Mouse (Mus musculus) midbrain, embryonic 14.5 days (tissue): ENCODE results near the gene Tcte2. TPM values are rescaled to one million over a fixed set of nuclear protein-coding genes. Genes with fewer than 3 reads are reported as not detected.
A peak's percentile ranks its signal among the peaks of the same experiment; 100 is the strongest.
"Not testable (repeated sequence)": the region's sequence is repeated elsewhere in the genome, so short reads cannot be mapped to it uniquely, and the experiment has no call there.

Source experiments
- ATAC-seq: fragments of 200-750 bp; cut with Nextera tagmentation; 2 replicates; pipeline ENCODE4 v1.8.0; 2017; ENCODE audit warnings: moderate number of reproducible peaks, moderate library complexity; ENCODE audit not compliant: low FRiP score, low TSS enrichment
- DNase-seq: peaks from one replicate; pipeline ENCODE4 v3.0.0-alpha.2; 2015
- H3K27ac ChIP-seq: fragments of 300-500 bp; sonication (generic); replicated peaks from 2 replicates; pipeline ENCODE4 v1.5.1; 2014; ENCODE audit warnings: mild to moderate bottlenecking, low read depth, low read length, moderate library complexity
- H3K27me3 ChIP-seq: fragments of 300-500 bp; sonication (generic); 2 replicates; pipeline ENCODE4 v1.6.1; 2014; ENCODE audit warnings: low read length, control low read depth, mixed read lengths; ENCODE audit not compliant: control insufficient read depth, insufficient read depth
- H3K36me3 ChIP-seq: fragments of 300-500 bp; sonication (generic); 2 replicates; pipeline ENCODE4 v1.6.1; 2014; ENCODE audit warnings: low read length, control low read depth; ENCODE audit not compliant: control insufficient read depth, insufficient read depth
- H3K4me1 ChIP-seq: fragments of 300-500 bp; sonication (generic); 2 replicates; pipeline ENCODE4 v1.6.1; 2014; ENCODE audit warnings: mild to moderate bottlenecking, antibody characterized with exemption, low read length, control low read depth; ENCODE audit not compliant: control insufficient read depth, insufficient read depth
- H3K4me2 ChIP-seq: fragments of 300-500 bp; sonication (generic); 2 replicates; pipeline ENCODE4 v1.6.1; 2014; ENCODE audit warnings: mild to moderate bottlenecking, low read length, moderate library complexity
- H3K4me3 ChIP-seq: fragments of 300-500 bp; sonication (generic); replicated peaks from 2 replicates; pipeline ENCODE4 v1.5.1; 2014; ENCODE audit warnings: low read depth, low read length
- H3K9ac ChIP-seq: fragments of 300-500 bp; sonication (generic); replicated peaks from 2 replicates; pipeline ENCODE4 v1.6.1; 2014; ENCODE audit warnings: mild to moderate bottlenecking, low read length, moderate library complexity
- H3K9me3 ChIP-seq: fragments of 300-500 bp; sonication (generic); 2 replicates; pipeline ENCODE4 v1.6.1; 2016; ENCODE audit warnings: low read length, control low read depth, mixed read lengths; ENCODE audit not compliant: control insufficient read depth
- WGBS: fragments of 180-500 bp; shearing (Covaris S2); extraction: QIAGEN DNeasy Blood & Tissue Kit; methylation state at CpG from one replicate; pipeline ENCODE4 v1.1.7; 2014; 5-methylcytosine and 5-hydroxymethylcytosine counted together
- polyA plus RNA-seq: library from polyadenylated mRNA; unstranded; fragments of >200 nt; fragmentation: Nextera tagmentation; extraction: Ambion mirVana; gene quantifications from 2 replicates; pipeline ENCODE4 v1.2.1, GENCODE M21; 2014

Tcte2 gene
- polyA plus RNA-seq, result 23.0 and 31.0 TPM in 2 replicates

DNA sequence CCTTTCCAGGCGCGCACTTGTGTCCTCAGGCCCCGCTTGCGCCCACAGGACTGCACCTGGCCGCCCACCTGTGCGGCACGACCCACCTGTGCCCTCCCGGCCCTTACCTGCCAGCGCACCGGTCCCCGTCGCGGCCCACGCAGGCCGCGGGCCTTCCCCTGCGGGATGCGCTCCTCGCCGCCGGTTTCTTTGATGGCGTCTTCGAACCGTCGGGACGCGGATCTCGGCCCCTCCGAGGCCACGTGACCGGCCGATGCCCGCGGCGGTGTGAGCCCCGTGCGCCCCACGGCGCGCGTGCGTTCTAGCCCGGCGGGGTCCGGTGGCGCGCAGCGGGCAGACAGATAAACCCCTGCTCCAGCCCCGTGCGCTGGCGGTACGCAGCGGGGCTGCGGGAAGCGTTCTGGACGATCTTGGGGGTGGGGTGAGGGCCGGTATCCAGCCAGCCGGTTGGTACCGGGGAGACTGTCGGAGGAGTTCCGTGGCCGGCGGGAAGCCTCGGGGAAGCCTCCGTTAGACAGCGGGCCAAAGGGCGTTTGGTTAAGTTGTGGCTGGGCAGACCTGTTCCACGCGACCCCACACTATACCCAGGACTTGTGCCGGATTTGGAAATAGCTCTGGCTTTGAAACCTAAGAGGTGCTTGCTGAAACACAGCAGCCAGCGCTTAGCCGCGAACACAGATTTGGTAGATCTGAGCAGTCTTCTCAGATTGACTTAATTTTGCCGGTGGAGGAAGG, at the start of gene Tcte2:
Gene Tcte2, minus strand, starts transcription at position 647 of the 735 bp plus-strand sequence.
- H3K4me2 ChIP-seq, result peak within 1 kb of the TSS; percentile 78
- DNase-seq, result peak; percentile 79
- no peaks in the 10 kb centered on the region for H3K27me3 ChIP-seq
- WGBS, result under 1% methylated on average over 74 of the region's 74 CpGs
- H3K9me3 ChIP-seq, result no peaks in the 10 kb centered on the region
- no peaks in the 10 kb centered on the region for H3K36me3 ChIP-seq
- ATAC-seq, result peak; percentile 36
- H3K4me3 ChIP-seq, result peak within 1 kb of the TSS; percentile 98
- peak within 1 kb of the TSS; percentile 99 for H3K27ac ChIP-seq
- peaks cover 24% of the 10 kb centered on the region for H3K4me1 ChIP-seq
- H3K9ac ChIP-seq, result peak within 1 kb of the TSS; percentile 98

DNA sequence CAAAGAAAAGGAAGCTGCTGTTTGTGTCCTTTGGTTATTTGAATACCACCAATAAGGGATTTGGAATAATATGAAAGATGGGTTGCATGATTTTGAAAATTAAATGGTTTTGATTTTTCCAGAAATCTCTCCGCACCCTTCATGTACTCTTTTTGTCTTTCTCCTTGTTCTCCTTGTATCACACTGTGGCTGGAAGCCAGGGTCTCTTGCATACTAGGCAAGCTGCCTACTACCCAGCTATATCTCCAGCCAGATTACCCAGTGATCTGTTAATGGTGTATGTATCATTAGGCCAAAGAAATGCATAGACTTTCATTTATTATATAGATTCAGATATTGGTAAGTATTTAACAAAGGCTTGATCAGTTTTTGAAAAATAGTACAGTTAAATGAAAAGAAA, 44.4 kb upstream of the Tcte2 start:
- H3K4me2 ChIP-seq, result no peak overlapping the region
- H3K9ac ChIP-seq, result no peak overlapping the region
- H3K9me3 ChIP-seq, result no peaks in the 10 kb centered on the region
- H3K36me3 ChIP-seq, result peaks cover 50% of the 10 kb centered on the region
- WGBS, result 95% methylated on average over 1 of the region's 1 CpGs
- no peak for ATAC-seq
- no peak overlapping the region for H3K4me3 ChIP-seq
- H3K27me3 ChIP-seq, result no peaks in the 10 kb centered on the region
- H3K4me1 ChIP-seq, result no peaks in the 10 kb centered on the region
- H3K27ac ChIP-seq, result no peak overlapping the region
- no peak for DNase-seq

DNA sequence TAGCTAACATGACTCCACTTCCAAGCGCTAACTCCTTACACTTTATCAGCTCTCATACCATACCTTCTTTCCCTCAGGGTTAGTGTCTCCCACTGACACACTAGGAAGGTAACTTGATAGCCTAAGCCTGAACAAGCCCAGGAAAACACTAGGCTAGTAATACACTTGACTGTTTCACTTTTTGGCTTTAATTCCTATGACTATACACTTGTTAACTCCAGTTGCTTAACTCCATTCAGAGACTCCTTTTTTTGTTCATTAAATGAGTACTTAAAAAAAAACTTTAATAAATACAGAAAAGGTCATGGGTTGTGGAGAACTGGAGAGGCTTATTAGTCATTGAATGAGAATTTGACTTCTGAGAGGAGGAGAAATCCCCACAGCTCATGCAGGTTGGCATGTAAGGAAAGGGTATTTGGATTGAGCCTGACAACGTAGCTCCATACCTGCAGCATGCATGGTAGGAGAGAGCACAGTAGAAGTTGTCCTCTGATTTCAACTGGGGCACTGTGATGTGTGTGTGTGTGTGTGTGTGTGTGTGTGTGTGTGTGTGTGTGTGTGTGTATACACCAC, 41.3 kb upstream of the Tcte2 start:
- 88% methylated on average over 2 of the region's 2 CpGs for WGBS
- Histone ChIP-seq H3K9ac (no peak overlapping the region), H3K36me3 (peaks cover 30% of the 10 kb centered on the region), H3K9me3 (no peaks in the 10 kb centered on the region), H3K27me3 (no peaks in the 10 kb centered on the region), H3K27ac (no peak overlapping the region), H3K4me1 (no peaks in the 10 kb centered on the region), H3K4me3 (no peak overlapping the region), H3K4me2 (no peak overlapping the region)
- DNase-seq, result no peak
- no peak for ATAC-seq

DNA sequence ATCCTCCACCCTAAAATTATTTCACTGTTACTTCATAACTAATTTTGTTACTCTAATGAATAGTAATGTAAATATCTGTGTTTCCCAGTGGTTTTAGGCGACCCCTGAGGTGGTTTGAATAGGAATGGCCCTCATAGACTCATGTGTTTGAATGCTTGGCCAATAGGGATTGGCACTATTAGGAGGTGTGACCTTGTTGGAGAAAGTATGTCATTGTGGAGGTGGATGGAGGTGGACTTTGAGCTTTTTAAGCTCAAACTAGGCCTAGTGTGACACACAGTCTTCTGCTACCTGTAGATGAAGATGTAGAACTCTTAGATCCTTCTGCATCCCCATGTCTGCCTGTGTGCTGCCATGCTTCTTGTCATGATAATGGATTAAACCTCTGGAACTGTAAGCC, 36.1 kb upstream of the Tcte2 start:
- Histone ChIP-seq H3K27ac (no peak overlapping the region), H3K4me2 (no peak overlapping the region), H3K9ac (no peak overlapping the region), H3K27me3 (no peaks in the 10 kb centered on the region), H3K36me3 (no peaks in the 10 kb centered on the region), H3K4me3 (no peak overlapping the region), H3K9me3 (no peaks in the 10 kb centered on the region), H3K4me1 (no peaks in the 10 kb centered on the region)
- DNase-seq (no peak), ATAC-seq (no peak)
- WGBS, result 90% methylated on average over 1 of the region's 1 CpGs

- ATAC-seq, H3K9ac ChIP-seq, DNase-seq, H3K27me3 ChIP-seq, H3K4me3 ChIP-seq, H3K36me3 ChIP-seq, H3K4me1 ChIP-seq, H3K9me3 ChIP-seq, H3K27ac ChIP-seq, H3K4me2 ChIP-seq: not testable (repeated sequence)
- 95% methylated on average over 2 of the region's 2 CpGs for WGBS
Measured at GRCm38 (mm10) chr17:13790033-13790432, 28.4 kb upstream of the Tcte2 start.

DNA sequence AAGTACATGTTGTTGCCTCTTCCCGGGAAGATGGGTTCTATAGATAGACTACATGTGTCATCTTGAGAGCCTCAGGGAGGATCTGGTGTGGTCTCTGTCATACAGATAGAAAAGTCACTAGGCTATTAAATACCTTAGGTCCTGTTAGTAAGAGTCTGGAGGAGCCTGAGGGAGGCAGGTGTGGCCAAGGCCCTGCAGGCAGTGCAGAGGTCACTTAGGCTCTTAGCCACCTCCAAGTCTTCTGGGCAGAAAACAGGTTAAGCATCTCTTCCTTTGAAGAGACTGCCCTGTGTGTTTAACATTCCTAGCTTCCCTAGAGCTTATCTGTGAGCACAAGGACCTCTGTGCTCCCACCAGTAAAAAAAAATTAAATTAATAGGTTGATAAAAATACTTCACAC, 21.8 kb upstream of the Tcte2 start:
- Histone ChIP-seq H3K9me3 (no peaks in the 10 kb centered on the region), H3K4me2 (no peak overlapping the region), H3K36me3 (no peaks in the 10 kb centered on the region), H3K4me3 (no peak overlapping the region), H3K9ac (no peak overlapping the region), H3K27ac (no peak overlapping the region), H3K4me1 (0 out of 2 replicates have a peak, but pooled peaks cover 12% of the 10 kb centered on the region), H3K27me3 (no peaks in the 10 kb centered on the region)
- 93% methylated on average over 1 of the region's 1 CpGs for WGBS
- DNase-seq (no peak), ATAC-seq (no peak)

DNA sequence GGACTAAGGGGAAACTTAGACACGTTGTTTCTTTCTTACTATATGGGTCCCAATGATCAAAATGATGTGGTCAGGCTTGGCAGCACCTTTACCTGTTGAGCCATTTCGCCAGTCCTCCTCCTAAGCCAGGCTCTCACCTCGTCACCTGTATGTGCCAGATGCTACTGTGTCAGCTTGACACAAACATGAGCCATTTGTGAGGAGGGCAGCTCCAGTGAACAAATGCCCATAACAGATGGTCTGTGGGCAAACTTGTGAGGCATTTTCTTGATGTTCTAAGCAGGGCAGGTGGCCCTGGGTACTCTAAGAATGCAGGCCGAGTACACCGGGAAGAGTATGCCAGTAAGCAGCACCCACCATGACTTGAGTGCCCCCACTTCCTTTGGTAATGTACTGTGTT, 20.3 kb upstream of the Tcte2 start:
- ATAC-seq (no peak), DNase-seq (no peak)
- Histone ChIP-seq H3K36me3 (no peaks in the 10 kb centered on the region), H3K4me3 (no peak overlapping the region), H3K4me2 (no peak overlapping the region), H3K4me1 (0 out of 2 replicates have a peak, but pooled peaks cover 12% of the 10 kb centered on the region), H3K9ac (no peak overlapping the region), H3K27me3 (no peaks in the 10 kb centered on the region), H3K9me3 (no peaks in the 10 kb centered on the region), H3K27ac (no peak overlapping the region)
- WGBS, result 92% methylated on average over 5 of the region's 5 CpGs

DNA sequence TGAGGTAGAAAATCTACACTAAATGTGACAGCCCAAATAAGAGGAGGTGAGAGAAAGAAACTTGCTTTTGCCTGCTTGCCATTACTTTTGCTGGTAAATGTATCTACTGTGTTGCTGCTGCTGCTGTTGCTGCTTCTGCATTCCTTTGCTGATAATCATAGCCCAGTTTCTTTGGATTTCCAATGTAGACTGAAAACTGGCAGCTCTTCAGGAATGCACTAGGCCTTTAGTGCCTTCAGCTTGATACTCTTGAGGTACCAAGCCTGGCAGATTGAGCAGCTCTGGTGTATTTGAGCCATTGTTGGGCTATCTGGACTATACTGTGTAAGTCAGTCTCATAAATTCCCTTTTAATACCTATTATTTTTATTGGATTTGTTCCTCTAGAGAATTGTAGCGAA, 17.2 kb upstream of the Tcte2 start:
- H3K27ac ChIP-seq, result no peak overlapping the region
- ATAC-seq (no peak), DNase-seq (no peak)
- no peaks in the 10 kb centered on the region for H3K36me3 ChIP-seq
- no peak overlapping the region for H3K9ac ChIP-seq
- no peaks in the 10 kb centered on the region for H3K4me1 ChIP-seq
- H3K9me3 ChIP-seq, result no peaks in the 10 kb centered on the region
- no peaks in the 10 kb centered on the region for H3K27me3 ChIP-seq
- H3K4me3 ChIP-seq, result no peak overlapping the region
- 90% methylated on average over 1 of the region's 1 CpGs for WGBS
- H3K4me2 ChIP-seq, result no peak overlapping the region

- no peaks in the 10 kb centered on the region for H3K9me3 ChIP-seq
- H3K4me2 ChIP-seq, result no peak overlapping the region
- 93% methylated on average over 2 of the region's 2 CpGs for WGBS
- no peaks in the 10 kb centered on the region for H3K36me3 ChIP-seq
- no peak overlapping the region for H3K4me3 ChIP-seq
- no peaks in the 10 kb centered on the region for H3K4me1 ChIP-seq
- no peak overlapping the region for H3K27ac ChIP-seq
- no peaks in the 10 kb centered on the region for H3K27me3 ChIP-seq
- no peak overlapping the region for H3K9ac ChIP-seq
- ATAC-seq, result no peak
- no peak for DNase-seq
Measured at GRCm38 (mm10) chr17:13777676-13778075, 16.1 kb upstream of the Tcte2 start.
